Mouse (Mus musculus) cortical plate, adult 2 months (tissue): ENCODE measurements around the gene Abl2.
"Not testable (repeated sequence)": the region's sequence is repeated elsewhere in the genome, so short reads cannot be mapped to it uniquely, and the experiment has no call there.

Experiments
- CTCF ChIP-seq: fragments of 200-500 bp; IDR thresholded peaks from 2 replicates; pipeline ENCODE4 v1.5.1; 2011; ENCODE audit warnings: mild to moderate bottlenecking, control low read depth, low read length; ENCODE audit not compliant: insufficient read depth; ENCODE audit errors: extremely low read depth
- POLR2A ChIP-seq: fragments of 200-500 bp; IDR thresholded peaks from 2 replicates; pipeline ENCODE4 v1.6.1; 2011; ENCODE audit warnings: mild to moderate bottlenecking, low read length, control low read depth; ENCODE audit not compliant: insufficient read depth; ENCODE audit errors: extremely low read depth

DNA sequence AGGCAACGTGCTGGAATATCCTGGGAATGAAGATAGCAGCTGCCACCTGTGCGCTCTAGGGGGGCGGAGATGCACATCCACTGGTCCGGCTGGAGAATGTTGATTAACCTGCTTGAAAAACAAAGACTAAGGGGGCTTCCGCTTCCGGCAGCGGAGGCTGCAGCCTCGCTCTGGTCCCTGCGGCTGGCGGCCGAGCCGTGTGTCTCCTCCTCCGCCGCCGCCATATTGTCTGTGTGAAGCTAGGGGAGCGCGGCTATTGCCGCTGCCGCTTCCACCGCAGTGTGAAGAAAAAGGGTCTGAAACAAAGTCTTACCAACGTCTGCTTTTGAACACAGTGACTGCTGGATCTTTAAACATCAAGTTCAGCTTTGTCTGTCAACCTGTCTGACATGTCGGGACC, 34.7 kb upstream of the Abl2 start, which contains the start of gene Gm10031:
- not testable (repeated sequence) for TF ChIP-seq POLR2A, CTCF
